Mouse (Mus musculus): ENCODE data around the gene Med27. TPM values are rescaled to one million over a fixed set of nuclear protein-coding genes. Genes with fewer than 3 reads are reported as not detected.

Gene Med27
- polyA plus RNA-seq, 1 experiment, result 99.7 TPM

- no peak overlapping the region for H3K4me3 ChIP-seq (replicated peaks)
- TF ChIP-seq GATA1 (IDR thresholded peaks at IDR 0.05; ENCODE audit: borderline replicate concordance, low read length) (no peak), FLI1 (IDR thresholded peaks at IDR 0.05; ENCODE audit: low read length) (no peak)
- H3K9me3 ChIP-seq, result no peaks in the 10 kb centered on the region
- H3K36me3 ChIP-seq (replicated peaks; ENCODE audit: low read length), result no peaks in the 10 kb centered on the region
- H3K4me1 ChIP-seq, result peaks cover 37% of the 10 kb centered on the region
- peaks cover 2% of the 10 kb centered on the region for H3K27me3 ChIP-seq (replicated peaks)
Observed at GRCm38 (mm10) chr2:29407350-29407749, 60.7 kb downstream of the Med27 start.

- no peaks in the 10 kb centered on the region for H3K36me3 ChIP-seq (replicated peaks; ENCODE audit: low read length)
- H3K4me1 ChIP-seq, result peaks cover 35% of the 10 kb centered on the region
- TF ChIP-seq FLI1 (IDR thresholded peaks at IDR 0.05; ENCODE audit: low read length) (no peak), GATA1 (IDR thresholded peaks at IDR 0.05; ENCODE audit: borderline replicate concordance, low read length) (no peak)
- H3K9me3 ChIP-seq, result no peaks in the 10 kb centered on the region
- H3K4me3 ChIP-seq (replicated peaks), result no peak overlapping the region
- H3K27me3 ChIP-seq (replicated peaks), result peaks cover 2% of the 10 kb centered on the region
Observed at GRCm38 (mm10) chr2:29407764-29408163, 61.1 kb downstream of the Med27 start.

- H3K27me3 ChIP-seq (replicated peaks), result no peaks in the 10 kb centered on the region
- H3K4me3 ChIP-seq (replicated peaks), result no peak overlapping the region
- H3K9me3 ChIP-seq, result no peaks in the 10 kb centered on the region
- H3K36me3 ChIP-seq (replicated peaks; ENCODE audit: low read length), result peaks cover 13% of the 10 kb centered on the region
- TF ChIP-seq GATA1 (IDR thresholded peaks at IDR 0.05; ENCODE audit: borderline replicate concordance, low read length) (no peak), FLI1 (IDR thresholded peaks at IDR 0.05; ENCODE audit: low read length) (no peak)
- H3K4me1 ChIP-seq, result peaks cover 26% of the 10 kb centered on the region
Observed at GRCm38 (mm10) chr2:29410884-29411283, 64.3 kb downstream of the Med27 start.

GRCm38 (mm10) chr2:29412458-29412857 lies 65.8 kb downstream of the Med27 start:
- no peak overlapping the region for H3K4me3 ChIP-seq (replicated peaks)

GRCm38 (mm10) chr2:29413259-29413993 lies 66.8 kb downstream of the Med27 start:
- peaks cover 14% of the 10 kb centered on the region for H3K36me3 ChIP-seq (replicated peaks; ENCODE audit: low read length)
- TF ChIP-seq FLI1 (IDR thresholded peaks at IDR 0.05; ENCODE audit: low read length) (no peak), GATA1 (IDR thresholded peaks at IDR 0.05; ENCODE audit: borderline replicate concordance, low read length) (no peak)
- H3K4me1 ChIP-seq, result peaks cover 21% of the 10 kb centered on the region
- no peaks in the 10 kb centered on the region for H3K9me3 ChIP-seq
- no peak overlapping the region for H3K4me3 ChIP-seq (replicated peaks)
- peaks cover 4% of the 10 kb centered on the region for H3K27me3 ChIP-seq (replicated peaks)

More at GRCm38 (mm10) chr2:29412458-29412857, 65.8 kb downstream of the Med27 start:
- peaks cover 13% of the 10 kb centered on the region for H3K36me3 ChIP-seq (replicated peaks; ENCODE audit: low read length)
- no peaks in the 10 kb centered on the region for H3K9me3 ChIP-seq
- H3K27me3 ChIP-seq (replicated peaks), result peaks cover 2% of the 10 kb centered on the region
- TF ChIP-seq GATA1 (IDR thresholded peaks at IDR 0.05; ENCODE audit: borderline replicate concordance, low read length) (no peak), FLI1 (IDR thresholded peaks at IDR 0.05; ENCODE audit: low read length) (no peak)
- H3K4me1 ChIP-seq, result peaks cover 18% of the 10 kb centered on the region

- H3K27me3 ChIP-seq (replicated peaks), result peaks cover 4% of the 10 kb centered on the region
- H3K4me3 ChIP-seq (replicated peaks), result no peak overlapping the region
- H3K36me3 ChIP-seq (replicated peaks; ENCODE audit: low read length), result peaks cover 14% of the 10 kb centered on the region
- H3K4me1 ChIP-seq, result peaks cover 35% of the 10 kb centered on the region
- no peaks in the 10 kb centered on the region for H3K9me3 ChIP-seq
- no peak for TF ChIP-seq FLI1 (IDR thresholded peaks at IDR 0.05; ENCODE audit: low read length)
- TF ChIP-seq GATA1 (IDR thresholded peaks at IDR 0.05; ENCODE audit: borderline replicate concordance, low read length), result no peak
Observed at GRCm38 (mm10) chr2:29414852-29415473, 68.3 kb downstream of the Med27 start.

- TF ChIP-seq GATA1 (IDR thresholded peaks at IDR 0.05; ENCODE audit: borderline replicate concordance, low read length), result no peak
- TF ChIP-seq FLI1 (IDR thresholded peaks at IDR 0.05; ENCODE audit: low read length), result no peak
- Histone ChIP-seq H3K27me3 (replicated peaks) (peaks cover 4% of the 10 kb centered on the region), H3K4me1 (peaks cover 53% of the 10 kb centered on the region), H3K36me3 (replicated peaks; ENCODE audit: low read length) (peaks cover 20% of the 10 kb centered on the region), H3K4me3 (replicated peaks) (no peak overlapping the region), H3K9me3 (no peaks in the 10 kb centered on the region)
Observed at GRCm38 (mm10) chr2:29418498-29418897, 71.9 kb downstream of the Med27 start.

- peaks cover 14% of the 10 kb centered on the region for H3K36me3 ChIP-seq (replicated peaks; ENCODE audit: low read length)
Observed at GRCm38 (mm10) chr2:29419434-29419833, 72.8 kb downstream of the Med27 start.

GRCm38 (mm10) chr2:29419946-29420345 lies 73.3 kb downstream of the Med27 start:
- no peaks in the 10 kb centered on the region for H3K9me3 ChIP-seq
- no peak for TF ChIP-seq GATA1 (IDR thresholded peaks at IDR 0.05; ENCODE audit: borderline replicate concordance, low read length)
- H3K36me3 ChIP-seq (replicated peaks; ENCODE audit: low read length), result peaks cover 11% of the 10 kb centered on the region
- H3K4me1 ChIP-seq, result peaks cover 52% of the 10 kb centered on the region
- no peak overlapping the region for H3K4me3 ChIP-seq (replicated peaks)
- peaks cover 4% of the 10 kb centered on the region for H3K27me3 ChIP-seq (replicated peaks)

More at GRCm38 (mm10) chr2:29419434-29419833, 72.8 kb downstream of the Med27 start:
- Histone ChIP-seq H3K9me3 (no peaks in the 10 kb centered on the region), H3K4me3 (replicated peaks) (no peak overlapping the region), H3K27me3 (replicated peaks) (peaks cover 4% of the 10 kb centered on the region), H3K4me1 (peaks cover 53% of the 10 kb centered on the region)
- TF ChIP-seq GATA1 (IDR thresholded peaks at IDR 0.05; ENCODE audit: borderline replicate concordance, low read length), result no peak
- no peak for TF ChIP-seq FLI1 (IDR thresholded peaks at IDR 0.05; ENCODE audit: low read length)
